Mouse (Mus musculus) midbrain, embryonic 14.5 days (tissue): ENCODE results near the gene Glt28d2. TPM values are rescaled to one million over a fixed set of nuclear protein-coding genes. Genes with fewer than 3 reads are reported as not detected.

Experiments used
- ATAC-seq: fragments of 200-750 bp; cut with Nextera tagmentation; 2 replicates; pipeline ENCODE4 v1.8.0; 2017; ENCODE audit warnings: moderate number of reproducible peaks, moderate library complexity; ENCODE audit not compliant: low FRiP score, low TSS enrichment
- DNase-seq: peaks from one replicate; pipeline ENCODE4 v3.0.0-alpha.2; 2015
- H3K27ac ChIP-seq: fragments of 300-500 bp; sonication (generic); replicated peaks from 2 replicates; pipeline ENCODE4 v1.5.1; 2014; ENCODE audit warnings: mild to moderate bottlenecking, low read depth, low read length, moderate library complexity
- H3K27me3 ChIP-seq: fragments of 300-500 bp; sonication (generic); 2 replicates; pipeline ENCODE4 v1.6.1; 2014; ENCODE audit warnings: low read length, control low read depth, mixed read lengths; ENCODE audit not compliant: control insufficient read depth, insufficient read depth
- H3K36me3 ChIP-seq: fragments of 300-500 bp; sonication (generic); 2 replicates; pipeline ENCODE4 v1.6.1; 2014; ENCODE audit warnings: low read length, control low read depth; ENCODE audit not compliant: control insufficient read depth, insufficient read depth
- H3K4me1 ChIP-seq: fragments of 300-500 bp; sonication (generic); 2 replicates; pipeline ENCODE4 v1.6.1; 2014; ENCODE audit warnings: mild to moderate bottlenecking, antibody characterized with exemption, low read length, control low read depth; ENCODE audit not compliant: control insufficient read depth, insufficient read depth
- H3K4me2 ChIP-seq: fragments of 300-500 bp; sonication (generic); 2 replicates; pipeline ENCODE4 v1.6.1; 2014; ENCODE audit warnings: mild to moderate bottlenecking, low read length, moderate library complexity
- H3K4me3 ChIP-seq: fragments of 300-500 bp; sonication (generic); replicated peaks from 2 replicates; pipeline ENCODE4 v1.5.1; 2014; ENCODE audit warnings: low read depth, low read length
- H3K9ac ChIP-seq: fragments of 300-500 bp; sonication (generic); replicated peaks from 2 replicates; pipeline ENCODE4 v1.6.1; 2014; ENCODE audit warnings: mild to moderate bottlenecking, low read length, moderate library complexity
- H3K9me3 ChIP-seq: fragments of 300-500 bp; sonication (generic); 2 replicates; pipeline ENCODE4 v1.6.1; 2016; ENCODE audit warnings: low read length, control low read depth, mixed read lengths; ENCODE audit not compliant: control insufficient read depth
- WGBS: fragments of 180-500 bp; shearing (Covaris S2); extraction: QIAGEN DNeasy Blood & Tissue Kit; methylation state at CpG from one replicate; pipeline ENCODE4 v1.1.7; 2014; 5-methylcytosine and 5-hydroxymethylcytosine counted together
- polyA plus RNA-seq: library from polyadenylated mRNA; unstranded; fragments of >200 nt; fragmentation: Nextera tagmentation; extraction: Ambion mirVana; gene quantifications from 2 replicates; pipeline ENCODE4 v1.2.1, GENCODE M21; 2014

The Glt28d2 gene
- polyA plus RNA-seq, 1 experiment from 2014 or later, result 0.21 TPM

- Histone ChIP-seq H3K36me3 (no peaks in the 10 kb centered on the region), H3K4me1 (no peaks in the 10 kb centered on the region), H3K4me2 (no peak overlapping the region), H3K27me3 (no peaks in the 10 kb centered on the region), H3K4me3 (no peak overlapping the region), H3K9me3 (no peaks in the 10 kb centered on the region), H3K27ac (no peak overlapping the region), H3K9ac (no peak overlapping the region)
- ATAC-seq (no peak), DNase-seq (no peak)
- WGBS, result 70% methylated on average over 6 of the region's 6 CpGs
These were observed 59.5 kb downstream of the Glt28d2 start for GRCm38 (mm10) chr3:85827815-85828214.

- no peaks in the 10 kb centered on the region for H3K4me1 ChIP-seq
- no peak for DNase-seq
- ATAC-seq, result no peak
- no peaks in the 10 kb centered on the region for H3K27me3 ChIP-seq
- WGBS, result 91% methylated on average over 4 of the region's 4 CpGs
- no peak overlapping the region for H3K27ac ChIP-seq
- no peaks in the 10 kb centered on the region for H3K36me3 ChIP-seq
- no peak overlapping the region for H3K4me3 ChIP-seq
- H3K4me2 ChIP-seq, result no peak overlapping the region
- no peak overlapping the region for H3K9ac ChIP-seq
- H3K9me3 ChIP-seq, result no peaks in the 10 kb centered on the region
These were observed 60.0 kb downstream of the Glt28d2 start for GRCm38 (mm10) chr3:85827283-85827682.

GRCm38 (mm10) chr3:85820839-85821548, 66.3 kb downstream of the Glt28d2 start:
- no peak overlapping the region for H3K4me3 ChIP-seq
- H3K9ac ChIP-seq, result peak overlapping the region; percentile 31; the same call in 1 of the 2 replicates
- peak overlapping the region; percentile 70 for H3K27ac ChIP-seq
- DNase-seq (peak; percentile 72), ATAC-seq (no peak; the same call in 1 of the 2 replicates)
- H3K9me3 ChIP-seq, result no peaks in the 10 kb centered on the region
- peaks cover 3% of the 10 kb centered on the region; the same call in 1 of the 2 replicates for H3K4me1 ChIP-seq
- no peaks in the 10 kb centered on the region for H3K27me3 ChIP-seq
- peak overlapping the region; percentile 35 for H3K4me2 ChIP-seq
- 38% methylated on average over 15 of the region's 15 CpGs for WGBS
- no peaks in the 10 kb centered on the region for H3K36me3 ChIP-seq

Other genes starting within 250 kb of the Glt28d2 start
- 0.07 and 0.12 TPM in 2 replicates for gene Fam160a1, start 70.2 kb downstream of the Glt28d2 start, polyA plus RNA-seq
- 0.11 TPM in 1 of 2 replicates, not detected in the other for gene Gm37240, start within 50 bp of the Glt28d2 start, polyA plus RNA-seq
- gene Sh3d19, start 83.6 kb upstream of the Glt28d2 start, polyA plus RNA-seq, result 13.2 and 14.4 TPM in 2 replicates
- not detected in 2 replicates for gene Prss48, start 115.0 kb upstream of the Glt28d2 start, polyA plus RNA-seq